Mouse (Mus musculus): ENCODE measurements around the gene Hsf2bp.

- TF ChIP-seq CTCF (IDR thresholded peaks at IDR 0.05; ENCODE audit: low read depth) (no peak), EP300 (optimal IDR thresholded peaks at IDR 0.05) (no peak)
These were observed 59.6 kb downstream of the Hsf2bp start for GRCm38 (mm10) chr17:31976501-31976900.

All from stomach, postnatal 0 days (tissue).